Mouse (Mus musculus) myocyte (in vitro differentiated cells): ENCODE measurements around the gene Osbpl11.

Experiments
- CEBPB ChIP-seq: IDR thresholded peaks from 2 replicates; pipeline ENCODE4 v1.6.1; 2011; ENCODE audit warnings: mild to moderate bottlenecking, moderate library complexity; ENCODE audit not compliant: poor library complexity, insufficient read depth, severe bottlenecking
- E2F4 ChIP-seq: IDR thresholded peaks from one replicate; pipeline ENCODE4 v1.6.1; 2011; ENCODE audit warnings: mild to moderate bottlenecking, control low read depth, moderate library complexity; ENCODE audit not compliant: insufficient read depth
- MAX ChIP-seq: IDR thresholded peaks from one replicate; pipeline ENCODE4 v1.6.1; 2011; ENCODE audit warnings: low read depth, mild to moderate bottlenecking, control low read depth
- POLR2A ChIP-seq: IDR thresholded peaks from one replicate; pipeline ENCODE4 v1.6.1; 2011; ENCODE audit warnings: low read depth, mild to moderate bottlenecking, control low read depth, moderate library complexity; ENCODE audit not compliant: insufficient read length
- POLR2AphosphoS2 ChIP-seq: IDR thresholded peaks from one replicate; pipeline ENCODE4 v1.6.1; 2011; ENCODE audit warnings: low read depth, control low read depth; ENCODE audit not compliant: insufficient read length
- REST ChIP-seq: IDR thresholded peaks from one replicate; pipeline ENCODE4 v1.6.1; 2011; ENCODE audit warnings: mild to moderate bottlenecking, control low read depth, moderate library complexity; ENCODE audit not compliant: insufficient read depth, insufficient read length
- TCF12 ChIP-seq: IDR thresholded peaks from one replicate; pipeline ENCODE4 v1.6.1; 2011; ENCODE audit warnings: mild to moderate bottlenecking, control low read depth; ENCODE audit not compliant: poor library complexity, insufficient read depth, severe bottlenecking
- USF1 ChIP-seq: IDR thresholded peaks from one replicate; pipeline ENCODE4 v1.6.1; 2011; ENCODE audit warnings: low read depth, mild to moderate bottlenecking, control low read depth, moderate library complexity

DNA sequence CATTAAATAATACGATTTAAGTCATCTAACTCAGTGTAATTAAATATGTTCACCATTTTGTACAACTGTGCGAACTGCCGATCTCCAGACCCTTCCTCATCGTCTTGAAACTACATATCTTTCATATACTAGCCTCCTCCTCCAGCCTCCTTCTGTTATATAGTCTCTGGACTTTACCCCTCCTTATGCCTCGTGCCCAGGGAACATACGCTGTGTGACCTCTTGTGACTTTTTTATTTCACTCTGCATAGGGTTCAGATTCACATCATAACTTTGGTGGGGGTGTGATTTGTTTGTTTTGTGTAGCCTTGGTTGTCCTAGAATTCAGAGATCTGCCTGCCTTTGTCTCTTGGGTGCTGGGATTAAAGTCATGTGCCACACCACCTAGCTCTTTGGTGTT lies 11.7 kb downstream of the Osbpl11 start:
- TF ChIP-seq MAX (no peak), POLR2A (no peak), USF1 (no peak), E2F4 (no peak), TCF12 (no peak), CEBPB (no peak), POLR2AphosphoS2 (no peak), REST (no peak)
